Mouse (Mus musculus) lung, adult 18-20 months (tissue): Measurements from ENCODE around the gene Kng1.
"Not testable (repeated sequence)": the region's sequence is repeated elsewhere in the genome, so short reads cannot be mapped to it uniquely, and the experiment has no call there.

ENCODE experiments used
- DNase-seq, 2 experiments: peaks; one replicate each; pipeline ENCODE4 v3.0.0; 2022; ENCODE audit warnings: mixed read lengths in 2 of 2

Gene Kng1

GRCm38 (mm10) chr16:23057668-23058447 is at the start of gene Kng1:
Kng1 (plus strand) TSS chr16:23057865.
- DNase-seq, result not testable (repeated sequence)

GRCm38 (mm10) chr16:23013786-23014185 is 43.9 kb upstream of the Kng1 start:
- not testable (repeated sequence) for DNase-seq

GRCm38 (mm10) chr16:23014645-23015044 is 43.0 kb upstream of the Kng1 start:
- DNase-seq, result not testable (repeated sequence)

- not testable (repeated sequence) for DNase-seq
Observed at GRCm38 (mm10) chr16:23020571-23020970, 37.1 kb upstream of the Kng1 start.

GRCm38 (mm10) chr16:23025111-23025510 is 32.6 kb upstream of the Kng1 start:
- DNase-seq, result no peak

GRCm38 (mm10) chr16:23026582-23026981 is 31.1 kb upstream of the Kng1 start:
- no peak for DNase-seq

GRCm38 (mm10) chr16:23027341-23027740 is 30.3 kb upstream of the Kng1 start:
- DNase-seq, result not testable (repeated sequence)

GRCm38 (mm10) chr16:23028966-23029600 is 28.6 kb upstream of the Kng1 start, which contains the start of gene Kng2:
Kng2 (minus strand) TSS chr16:23029482.
- peak; percentile 35 to 60 for DNase-seq

- no peak for DNase-seq
Observed at GRCm38 (mm10) chr16:23030673-23031435, 26.8 kb upstream of the Kng1 start.

- no peak for DNase-seq
Observed at GRCm38 (mm10) chr16:23033673-23034072, 24.0 kb upstream of the Kng1 start.

- no peak for DNase-seq
Observed at GRCm38 (mm10) chr16:23037744-23038143, 19.9 kb upstream of the Kng1 start.

- DNase-seq, result peak in 1 of 2 experiments; percentile 17
Observed at GRCm38 (mm10) chr16:23039281-23039680, 18.4 kb upstream of the Kng1 start.

- no peak for DNase-seq
Observed at GRCm38 (mm10) chr16:23040876-23041275, 16.8 kb upstream of the Kng1 start.

- DNase-seq, result no peak
Observed at GRCm38 (mm10) chr16:23046319-23046718, 11.3 kb upstream of the Kng1 start.

- not testable (repeated sequence) for DNase-seq
Observed at GRCm38 (mm10) chr16:23059630-23060029, 2.0 kb downstream of the Kng1 start.

GRCm38 (mm10) chr16:23060781-23061325 is 3.2 kb downstream of the Kng1 start:
- DNase-seq, result not testable (repeated sequence)

- DNase-seq, result not testable (repeated sequence)
Observed at GRCm38 (mm10) chr16:23077516-23077915, 19.9 kb downstream of the Kng1 start.

GRCm38 (mm10) chr16:23087159-23087558 is 29.5 kb downstream of the Kng1 start:
- not testable (repeated sequence) for DNase-seq

GRCm38 (mm10) chr16:23087712-23088111 is 30.0 kb downstream of the Kng1 start:
- DNase-seq, result not testable (repeated sequence)

- not testable (repeated sequence) for DNase-seq
Observed at GRCm38 (mm10) chr16:23088491-23088890, 30.8 kb downstream of the Kng1 start.

GRCm38 (mm10) chr16:23091345-23091744 is 33.7 kb downstream of the Kng1 start:
- not testable (repeated sequence) for DNase-seq

- no peak for DNase-seq
Observed at GRCm38 (mm10) chr16:23093321-23093953, 35.8 kb downstream of the Kng1 start.
